Mouse (Mus musculus) midbrain, embryonic 15.5 days (tissue): ENCODE data around the gene Prpsap1. TPM values are rescaled to one million over a fixed set of nuclear protein-coding genes. Genes with fewer than 3 reads are reported as not detected.
A peak's percentile ranks its signal among the peaks of the same experiment; 100 is the strongest.

Source experiments
- ATAC-seq: fragments of 200-750 bp; cut with Nextera tagmentation; replicated peaks from 2 replicates; pipeline ENCODE4 v1.8.0; 2017; ENCODE audit warnings: moderate TSS enrichment
- H3K27ac ChIP-seq: fragments of 300-500 bp; sonication (generic); 2 replicates; pipeline ENCODE4 v1.5.1; 2015; ENCODE audit warnings: mild to moderate bottlenecking, inconsistent platforms
- H3K27me3 ChIP-seq: fragments of 300-500 bp; sonication (generic); replicated peaks from 2 replicates; pipeline ENCODE4 v1.6.1; 2015; ENCODE audit warnings: inconsistent platforms
- H3K36me3 ChIP-seq: fragments of 300-500 bp; sonication (generic); replicated peaks from 2 replicates; pipeline ENCODE4 v1.6.1; 2015; ENCODE audit warnings: inconsistent platforms
- H3K4me1 ChIP-seq: fragments of 300-500 bp; sonication (generic); 2 replicates; pipeline ENCODE4 v1.6.1; 2015; ENCODE audit warnings: inconsistent platforms
- H3K4me2 ChIP-seq: fragments of 300-500 bp; sonication (generic); 2 replicates; pipeline ENCODE4 v1.6.1; 2015; ENCODE audit warnings: inconsistent platforms, mild to moderate bottlenecking, moderate library complexity
- H3K4me3 ChIP-seq: fragments of 300-500 bp; sonication (generic); 2 replicates; pipeline ENCODE4 v1.5.1; 2015; ENCODE audit warnings: mild to moderate bottlenecking, inconsistent platforms
- H3K9ac ChIP-seq: fragments of 300-500 bp; sonication (generic); 2 replicates; pipeline ENCODE4 v1.6.1; 2015; ENCODE audit warnings: mild to moderate bottlenecking, inconsistent platforms
- H3K9me3 ChIP-seq: fragments of 300-500 bp; sonication (generic); 2 replicates; pipeline ENCODE4 v1.6.1; 2016; ENCODE audit warnings: inconsistent platforms
- WGBS: fragments of 180-500 bp; shearing (Covaris S2); methylation state at CpG from one replicate; pipeline ENCODE4 v1.1.7; 2015; ENCODE audit warnings: mixed read lengths; 5-methylcytosine and 5-hydroxymethylcytosine counted together
- polyA plus RNA-seq: library from polyadenylated mRNA; unstranded; fragments of >200 nt; fragmentation: Nextera tagmentation; extraction: Ambion mirVana; gene quantifications from 2 replicates; pipeline ENCODE4 v1.2.1, GENCODE M21; 2015

The Prpsap1 gene
- polyA plus RNA-seq, 1 experiment from 2014 or later: 199 TPM

DNA sequence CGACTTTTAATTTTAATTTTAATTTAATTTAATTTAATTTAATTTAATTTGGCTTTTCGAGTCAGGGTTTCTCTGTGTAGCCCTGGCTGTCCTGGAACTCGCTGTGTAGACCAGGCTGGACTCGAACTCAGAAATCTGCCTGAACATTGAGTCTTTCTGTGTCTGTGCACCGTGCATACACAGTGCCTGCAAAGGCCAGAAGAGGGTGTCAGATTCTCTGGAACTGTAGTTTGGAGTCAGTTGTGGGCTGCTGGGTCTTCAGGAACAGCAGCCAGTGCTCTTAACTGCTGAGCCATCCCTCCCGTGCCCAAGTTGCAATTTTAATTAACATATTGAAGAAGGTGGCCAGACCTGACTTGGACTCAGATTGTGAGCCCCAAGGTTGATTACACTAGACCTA lies 2.7 kb downstream of the Prpsap1 start:
- Histone ChIP-seq H3K27ac (no peak overlapping the region), H3K4me2 (no peak overlapping the region), H3K4me3 (no peak overlapping the region), H3K27me3 (no peaks in the 10 kb centered on the region), H3K9ac (no peak overlapping the region), H3K9me3 (no peaks in the 10 kb centered on the region), H3K4me1 (peaks cover 15% of the 10 kb centered on the region), H3K36me3 (no peaks in the 10 kb centered on the region)
- no peak for ATAC-seq
- 67% methylated on average over 6 of the region's 6 CpGs for WGBS

DNA sequence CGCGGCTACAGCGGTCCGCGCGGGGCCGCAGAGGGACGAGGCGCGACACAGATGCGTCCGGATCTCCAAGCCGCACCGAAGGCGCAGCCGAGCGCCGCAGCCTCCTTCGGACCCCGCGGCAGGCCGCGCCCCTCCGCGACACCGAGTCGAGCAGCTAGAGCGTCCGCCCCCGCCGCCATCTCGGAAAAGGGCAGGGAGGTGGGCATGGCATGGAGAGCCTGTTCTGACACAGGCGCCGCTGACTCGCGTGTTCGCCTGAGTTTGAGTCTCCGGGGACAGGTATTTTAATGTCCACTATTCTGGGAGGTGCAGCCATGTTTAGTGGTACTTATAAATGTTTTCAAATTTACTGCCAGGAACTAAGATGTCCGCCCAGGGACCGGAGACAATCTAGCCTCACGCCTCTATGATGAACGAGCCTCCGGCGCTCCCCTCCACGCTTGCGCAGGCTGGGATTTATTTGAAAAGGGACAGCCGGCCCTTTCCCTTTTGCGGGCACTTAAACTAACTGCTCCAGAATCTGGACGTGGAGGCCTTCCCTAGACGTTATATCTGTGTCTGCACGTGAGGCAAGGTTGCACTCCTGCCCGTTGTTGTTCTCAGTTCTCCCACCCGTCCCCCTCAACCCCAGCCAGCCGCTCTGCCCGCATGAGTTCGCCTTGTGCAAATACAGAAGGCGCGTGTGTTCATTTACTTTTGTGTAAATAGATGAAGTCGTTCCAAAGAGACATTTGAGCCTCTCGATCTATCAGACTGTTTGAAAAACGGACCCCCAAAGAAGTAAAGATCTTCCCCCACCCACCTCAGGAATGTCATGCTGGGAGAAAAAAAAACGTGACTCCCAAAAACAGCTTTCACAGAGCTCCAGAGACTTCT lies 3.5 kb downstream of the Prpsap1 start:
- no peaks in the 10 kb centered on the region for H3K27me3 ChIP-seq
- H3K4me2 ChIP-seq: peak overlapping the region; percentile 74
- H3K36me3 ChIP-seq: peaks cover 6% of the 10 kb centered on the region; the same call in 1 of the 2 replicates
- peak; percentile 93 for ATAC-seq
- H3K9ac ChIP-seq: peak overlapping the region; percentile 88
- no peaks in the 10 kb centered on the region for H3K9me3 ChIP-seq
- WGBS: under 1% methylated on average over 60 of the region's 62 CpGs
- peaks cover 15% of the 10 kb centered on the region for H3K4me1 ChIP-seq
- H3K27ac ChIP-seq: peak overlapping the region; percentile 89
- peak overlapping the region; percentile 62 for H3K4me3 ChIP-seq

DNA sequence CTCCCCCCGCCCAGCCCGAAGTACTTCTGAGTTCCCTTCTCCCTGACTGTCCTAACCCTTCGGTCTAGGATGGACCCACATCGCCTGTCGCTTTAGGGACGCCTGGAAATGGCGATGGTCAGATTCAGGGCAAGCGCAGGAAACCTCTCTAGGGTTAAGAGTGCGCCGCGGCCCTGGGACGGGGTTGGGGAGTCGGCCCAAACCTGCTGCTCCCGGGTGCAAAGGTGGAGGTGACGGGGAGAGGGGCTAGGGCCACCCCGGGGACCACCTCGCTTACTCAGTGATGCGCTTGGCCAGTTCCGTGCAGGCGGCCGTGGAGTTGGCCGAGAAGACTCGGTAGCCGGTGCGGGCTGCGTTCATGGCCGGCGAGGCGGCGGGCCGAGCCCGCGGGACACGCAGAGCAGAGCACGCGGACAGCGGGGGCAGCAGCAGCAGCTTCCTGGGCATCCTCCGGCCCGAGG lies 4.2 kb downstream of the Prpsap1 start:
- ATAC-seq: peak; percentile 71
- Histone ChIP-seq H3K4me2 (peak overlapping the region; percentile 74), H3K9ac (peak overlapping the region; percentile 88), H3K4me3 (peak overlapping the region; percentile 62), H3K27ac (peak overlapping the region; percentile 89), H3K4me1 (peaks cover 15% of the 10 kb centered on the region), H3K9me3 (no peaks in the 10 kb centered on the region), H3K36me3 (peaks cover 10% of the 10 kb centered on the region; the same call in 1 of the 2 replicates), H3K27me3 (no peaks in the 10 kb centered on the region)
- WGBS: under 1% methylated on average over 37 of the region's 39 CpGs

DNA sequence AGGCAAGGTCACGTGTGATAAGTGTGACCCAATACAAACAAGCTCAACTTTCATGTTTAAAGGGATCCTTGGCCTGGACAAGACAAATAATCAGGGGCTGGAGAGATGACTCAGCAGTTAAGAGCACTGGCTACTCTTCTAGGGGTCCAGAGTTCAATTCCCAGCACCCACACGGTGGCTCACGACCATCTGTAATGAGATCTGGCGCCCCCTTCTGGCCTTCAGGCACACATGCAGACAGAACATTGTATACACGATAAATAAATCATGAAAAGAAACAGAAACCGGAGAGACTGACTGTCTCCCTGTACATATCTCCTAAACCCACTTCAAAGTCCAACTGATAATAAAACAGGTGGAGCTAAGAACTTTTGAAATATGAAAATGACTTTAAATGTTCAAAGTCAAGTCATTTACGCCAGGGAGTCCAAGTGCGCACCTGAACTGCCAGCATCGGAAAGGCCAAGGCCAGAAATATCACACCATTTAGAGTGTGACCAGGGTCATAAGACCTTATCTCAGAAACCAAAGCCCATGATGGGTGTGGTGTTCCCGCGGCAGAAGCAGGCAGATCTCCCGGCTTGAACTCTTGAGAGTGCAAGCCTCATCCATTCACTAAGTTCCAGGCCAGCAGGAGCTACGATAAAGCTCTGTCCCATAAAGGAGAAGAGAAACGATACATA lies 5.2 kb downstream of the Prpsap1 start:
- no peak overlapping the region for H3K27ac ChIP-seq
- WGBS: 72% methylated on average over 14 of the region's 14 CpGs
- H3K27me3 ChIP-seq: no peaks in the 10 kb centered on the region
- peak overlapping the region; percentile 62 for H3K4me3 ChIP-seq
- no peaks in the 10 kb centered on the region for H3K9me3 ChIP-seq
- peaks cover 15% of the 10 kb centered on the region for H3K4me1 ChIP-seq
- peaks cover 17% of the 10 kb centered on the region; the same call in 1 of the 2 replicates for H3K36me3 ChIP-seq
- no peak for ATAC-seq
- H3K4me2 ChIP-seq: peak overlapping the region; percentile 74
- peak overlapping the region; percentile 88 for H3K9ac ChIP-seq

DNA sequence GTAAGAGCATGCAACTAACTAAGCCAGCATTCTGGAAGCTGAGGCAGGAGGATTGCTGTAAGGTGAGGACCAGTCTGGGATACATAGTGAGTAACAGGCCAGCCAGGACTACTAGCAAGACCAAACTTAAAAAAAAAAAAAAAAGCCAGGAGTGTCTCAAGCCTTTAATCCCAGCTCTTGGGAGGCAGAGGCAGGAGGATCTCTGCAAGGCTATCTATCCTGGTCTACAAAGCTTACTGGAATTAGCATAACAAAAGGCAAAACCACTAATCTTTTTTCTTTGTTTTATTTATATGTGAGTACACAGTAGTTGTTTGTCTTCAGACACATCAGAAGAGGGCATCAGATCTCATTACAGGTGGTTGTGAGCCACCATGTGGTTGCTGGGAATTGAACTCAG lies 5.8 kb downstream of the Prpsap1 start:
- no peak for ATAC-seq
- H3K4me2 ChIP-seq: no peak overlapping the region
- no peak overlapping the region for H3K9ac ChIP-seq
- peaks cover 17% of the 10 kb centered on the region; the same call in 1 of the 2 replicates for H3K36me3 ChIP-seq
- H3K9me3 ChIP-seq: no peaks in the 10 kb centered on the region
- H3K27me3 ChIP-seq: no peaks in the 10 kb centered on the region
- H3K4me3 ChIP-seq: no peak overlapping the region
- H3K4me1 ChIP-seq: peaks cover 15% of the 10 kb centered on the region
- H3K27ac ChIP-seq: no peak overlapping the region

DNA sequence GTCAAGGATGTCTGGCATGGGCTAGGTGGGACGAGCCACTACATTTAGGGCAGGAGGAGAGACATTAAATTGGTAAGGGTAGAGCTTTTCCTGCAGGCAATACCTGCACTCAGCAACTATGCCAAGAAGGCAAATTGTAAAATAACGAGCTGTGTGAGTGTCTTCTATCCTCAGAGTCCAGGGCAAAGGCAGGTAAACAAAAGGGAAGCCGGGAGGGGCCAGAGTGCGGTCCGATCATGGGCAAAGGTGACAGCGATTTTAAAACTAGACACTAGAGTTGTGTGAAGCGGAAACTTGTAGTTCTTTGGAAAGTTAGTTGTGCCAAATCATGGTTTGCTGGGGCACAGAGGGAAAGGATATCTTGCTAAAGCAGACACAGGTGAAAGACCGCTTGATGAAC lies 9.7 kb downstream of the Prpsap1 start:
- H3K4me1 ChIP-seq: peaks cover 10% of the 10 kb centered on the region
- no peak overlapping the region for H3K4me2 ChIP-seq
- no peak for ATAC-seq
- no peak overlapping the region for H3K4me3 ChIP-seq
- no peak overlapping the region for H3K27ac ChIP-seq
- no peaks in the 10 kb centered on the region for H3K9me3 ChIP-seq
- no peaks in the 10 kb centered on the region for H3K27me3 ChIP-seq
- peaks cover 37% of the 10 kb centered on the region for H3K36me3 ChIP-seq
- H3K9ac ChIP-seq: no peak overlapping the region
- 94% methylated on average over 8 of the region's 8 CpGs for WGBS

DNA sequence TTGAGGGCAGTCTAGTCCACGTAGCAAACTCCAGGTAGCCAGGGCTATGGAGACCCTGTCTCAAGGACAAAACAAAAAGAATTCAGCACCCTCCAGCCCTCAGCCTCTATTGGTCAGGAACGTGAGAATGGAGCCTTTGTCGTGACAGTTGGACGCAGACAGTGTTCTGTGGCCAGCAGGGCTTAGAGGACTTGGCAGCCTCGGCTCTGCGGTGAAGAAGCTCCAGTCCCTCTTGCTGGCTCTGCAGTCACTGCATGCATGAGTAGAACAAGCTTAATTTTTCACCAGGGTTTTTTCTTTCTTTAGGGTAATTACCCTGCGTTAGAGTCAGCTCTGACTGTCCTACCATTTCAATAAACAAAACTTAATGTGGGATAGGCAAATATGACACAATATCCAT lies 12.2 kb downstream of the Prpsap1 start:
- no peak overlapping the region for H3K27ac ChIP-seq
- H3K27me3 ChIP-seq: no peaks in the 10 kb centered on the region
- no peaks in the 10 kb centered on the region for H3K4me1 ChIP-seq
- H3K4me3 ChIP-seq: no peak overlapping the region
- H3K9me3 ChIP-seq: no peaks in the 10 kb centered on the region
- no peak overlapping the region for H3K9ac ChIP-seq
- peaks cover 54% of the 10 kb centered on the region for H3K36me3 ChIP-seq
- no peak overlapping the region for H3K4me2 ChIP-seq
- no peak for ATAC-seq
- WGBS: 78% methylated on average over 7 of the region's 7 CpGs

DNA sequence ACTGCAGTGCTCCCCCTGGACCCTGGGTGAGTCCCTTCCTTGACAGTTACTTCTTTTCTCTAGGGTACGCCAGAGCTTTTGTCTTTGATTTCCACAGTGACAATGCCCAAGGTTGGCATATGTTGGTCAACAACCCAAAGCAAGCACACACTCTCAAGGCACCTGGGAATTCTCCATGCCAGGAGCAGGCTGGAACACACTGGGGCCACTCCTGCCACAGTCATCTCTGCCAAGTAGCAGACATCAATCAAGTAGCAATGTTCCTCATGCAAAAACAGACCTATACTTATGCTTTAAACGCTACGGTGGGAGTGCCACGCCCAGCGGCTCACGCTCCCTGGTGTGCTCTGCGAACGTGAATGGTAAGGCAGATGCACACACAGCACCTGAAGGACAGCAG lies 13.0 kb downstream of the Prpsap1 start:
- no peak overlapping the region for H3K4me2 ChIP-seq
- no peaks in the 10 kb centered on the region for H3K9me3 ChIP-seq
- no peak overlapping the region for H3K4me3 ChIP-seq
- WGBS: 95% methylated on average over 8 of the region's 8 CpGs
- H3K9ac ChIP-seq: no peak overlapping the region
- H3K27ac ChIP-seq: no peak overlapping the region
- H3K27me3 ChIP-seq: no peaks in the 10 kb centered on the region
- peaks cover 53% of the 10 kb centered on the region for H3K36me3 ChIP-seq
- H3K4me1 ChIP-seq: no peaks in the 10 kb centered on the region
- ATAC-seq: no peak

DNA sequence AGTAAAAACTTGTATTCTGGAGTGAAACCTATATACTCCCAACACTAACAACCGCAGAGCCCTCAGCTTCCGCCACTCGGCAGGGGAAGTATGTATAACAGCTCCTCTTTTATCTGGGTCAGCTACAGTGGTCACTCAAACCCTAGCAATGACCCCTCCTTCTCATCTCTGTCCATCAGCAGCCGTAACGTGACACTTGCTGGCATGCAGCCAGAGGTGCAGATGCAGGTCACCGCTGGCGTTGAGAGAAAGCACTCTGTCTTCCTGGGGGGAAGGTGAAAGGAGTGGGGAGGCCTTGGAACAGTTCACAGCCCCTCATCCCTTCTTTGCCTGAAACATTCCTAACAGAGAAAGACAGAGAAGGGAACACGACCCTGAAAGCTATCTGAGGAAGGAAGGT lies 14.2 kb downstream of the Prpsap1 start:
- Histone ChIP-seq H3K4me2 (no peak overlapping the region), H3K4me3 (no peak overlapping the region), H3K9me3 (no peaks in the 10 kb centered on the region), H3K36me3 (peaks cover 48% of the 10 kb centered on the region), H3K4me1 (no peaks in the 10 kb centered on the region), H3K27me3 (no peaks in the 10 kb centered on the region), H3K9ac (no peak overlapping the region), H3K27ac (no peak overlapping the region)
- no peak for ATAC-seq
- WGBS: 72% methylated on average over 8 of the region's 8 CpGs

DNA sequence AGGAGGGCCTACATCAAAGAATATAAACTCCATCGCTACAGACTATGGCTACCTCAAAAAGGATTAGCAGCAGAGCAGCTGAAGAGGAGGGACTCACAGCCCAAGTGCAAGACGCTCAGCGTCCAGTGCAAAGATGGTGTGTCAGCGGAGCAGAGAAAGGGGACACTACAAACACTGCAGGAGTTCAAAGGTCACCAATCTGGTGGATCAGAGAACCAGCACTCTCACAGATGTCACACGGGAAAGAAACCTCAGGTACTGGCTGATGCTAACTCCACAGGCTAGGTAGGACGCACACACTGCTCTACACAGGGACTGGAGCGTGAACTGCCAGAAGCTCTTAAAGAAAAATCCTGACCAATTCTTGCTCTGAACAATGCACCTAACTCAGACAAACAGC lies 15.0 kb downstream of the Prpsap1 start:
- H3K27me3 ChIP-seq: no peaks in the 10 kb centered on the region
- H3K9ac ChIP-seq: no peak overlapping the region
- H3K27ac ChIP-seq: no peak overlapping the region
- WGBS: 69% methylated on average over 7 of the region's 7 CpGs
- H3K36me3 ChIP-seq: peaks cover 45% of the 10 kb centered on the region
- H3K4me3 ChIP-seq: no peak overlapping the region
- no peaks in the 10 kb centered on the region for H3K4me1 ChIP-seq
- no peak overlapping the region for H3K4me2 ChIP-seq
- ATAC-seq: no peak
- no peaks in the 10 kb centered on the region for H3K9me3 ChIP-seq

DNA sequence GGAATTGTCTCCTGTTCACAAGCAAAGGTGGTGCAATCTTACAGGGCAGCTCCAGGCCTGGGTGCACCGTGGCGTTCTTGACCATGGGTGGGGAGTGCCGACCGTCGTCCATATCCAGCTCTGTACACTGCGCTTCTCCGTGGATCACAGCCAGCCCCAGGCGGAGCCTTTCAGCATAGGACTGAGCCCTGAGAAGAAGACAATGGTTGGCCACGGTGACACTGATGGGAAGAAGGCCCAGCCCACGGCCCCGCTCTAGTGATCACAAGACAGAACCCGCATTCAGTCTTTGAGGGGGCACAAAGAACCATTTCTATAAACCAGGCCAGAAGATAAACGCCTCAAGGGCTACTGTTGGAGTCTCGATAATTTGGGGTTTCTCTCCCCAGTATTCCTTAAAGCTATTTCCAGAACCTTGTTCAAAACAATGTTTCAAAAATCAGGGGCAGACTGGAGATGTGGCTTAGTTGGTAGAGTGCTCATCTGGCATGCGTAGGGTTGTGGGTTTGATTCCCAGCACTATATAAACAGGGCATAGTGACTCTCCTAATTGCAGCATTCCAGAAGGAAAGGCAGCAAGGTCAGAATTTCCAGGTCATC lies 16.7 kb downstream of the Prpsap1 start:
- Histone ChIP-seq H3K36me3 (peaks cover 49% of the 10 kb centered on the region; the same call in 1 of the 2 replicates), H3K4me1 (no peaks in the 10 kb centered on the region), H3K4me3 (no peak overlapping the region), H3K9ac (no peak overlapping the region), H3K4me2 (no peak overlapping the region), H3K27me3 (no peaks in the 10 kb centered on the region), H3K27ac (no peak overlapping the region), H3K9me3 (no peaks in the 10 kb centered on the region)
- WGBS: 59% methylated on average over 15 of the region's 15 CpGs
- no peak for ATAC-seq

DNA sequence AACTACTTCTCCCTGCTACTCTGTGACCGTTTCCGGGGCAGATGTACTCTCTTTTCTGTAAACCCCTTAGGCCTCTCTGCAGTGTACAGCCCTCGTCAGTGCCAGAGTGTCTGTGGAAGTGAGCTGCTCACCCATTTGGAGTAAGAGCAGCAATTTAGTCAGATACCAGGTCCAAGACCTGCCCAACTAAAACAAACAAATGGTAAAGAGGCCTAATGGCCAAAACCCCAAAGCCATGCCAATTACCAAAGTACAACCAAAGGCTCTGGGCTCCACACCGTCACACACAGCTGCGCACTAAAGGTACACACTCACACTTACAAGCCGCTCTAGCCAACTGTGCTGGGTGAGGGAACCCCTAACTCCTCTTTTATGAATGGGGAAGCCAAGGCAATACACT lies 17.3 kb downstream of the Prpsap1 start:
- no peaks in the 10 kb centered on the region for H3K27me3 ChIP-seq
- no peak overlapping the region for H3K4me2 ChIP-seq
- H3K4me1 ChIP-seq: no peaks in the 10 kb centered on the region
- ATAC-seq: no peak
- H3K36me3 ChIP-seq: peaks cover 49% of the 10 kb centered on the region; the same call in 1 of the 2 replicates
- WGBS: 87% methylated on average over 6 of the region's 6 CpGs
- H3K9me3 ChIP-seq: no peaks in the 10 kb centered on the region
- no peak overlapping the region for H3K27ac ChIP-seq
- no peak overlapping the region for H3K9ac ChIP-seq
- H3K4me3 ChIP-seq: no peak overlapping the region
